Mouse (Mus musculus) testis, adult 2 months (tissue): Measurements from ENCODE around the gene Plekha7. TPM values are rescaled to one million over a fixed set of nuclear protein-coding genes. Genes with fewer than 3 reads are reported as not detected.

ENCODE experiments used
- H3K27ac ChIP-seq: fragments of 200-500 bp; 2 replicates; pipeline ENCODE4 v1.5.1; 2012; ENCODE audit warnings: low read depth, low read length; ENCODE audit not compliant: control insufficient read depth, insufficient read depth
- H3K27me3 ChIP-seq: fragments of 200-500 bp; 2 replicates; pipeline ENCODE4 v1.6.1; 2012; ENCODE audit warnings: mild to moderate bottlenecking, low read length, moderate library complexity; ENCODE audit not compliant: control insufficient read depth, insufficient read depth
- H3K36me3 ChIP-seq: fragments of 200-500 bp; 2 replicates; pipeline ENCODE4 v1.6.1; 2012; ENCODE audit warnings: mild to moderate bottlenecking, low read length; ENCODE audit not compliant: control insufficient read depth, insufficient read depth
- H3K4me1 ChIP-seq: fragments of 200-500 bp; 2 replicates; pipeline ENCODE4 v1.6.1; 2012; ENCODE audit warnings: low read length; ENCODE audit not compliant: control insufficient read depth, insufficient read depth
- H3K4me3 ChIP-seq: fragments of 200-500 bp; 2 replicates; pipeline ENCODE4 v1.5.1; 2012; ENCODE audit warnings: low read depth, mild to moderate bottlenecking, low read length, moderate library complexity, mixed read lengths; ENCODE audit not compliant: control insufficient read depth
- CTCF ChIP-seq: fragments of 200-500 bp; IDR thresholded peaks from 2 replicates; pipeline ENCODE4 v1.5.1; 2012; ENCODE audit warnings: low read depth, mild to moderate bottlenecking, inconsistent platforms, low read length, moderate library complexity; ENCODE audit not compliant: control insufficient read depth, insufficient read depth, insufficient replicate concordance
- POLR2A ChIP-seq: fragments of 200-500 bp; IDR thresholded peaks from 2 replicates; pipeline ENCODE4 v1.6.1; 2012; ENCODE audit warnings: low read depth, mild to moderate bottlenecking, inconsistent platforms, low read length, moderate library complexity; ENCODE audit not compliant: control insufficient read depth
- polyA plus RNA-seq: library from polyadenylated mRNA; depleted of rRNA; stranded (reverse); fragments of >200 nt; gene quantifications from 2 replicates; pipeline ENCODE4 v1.2.3, GENCODE M21; 2012

Plekha7 gene
- polyA plus RNA-seq, 1 experiment = 6.0 TPM

DNA sequence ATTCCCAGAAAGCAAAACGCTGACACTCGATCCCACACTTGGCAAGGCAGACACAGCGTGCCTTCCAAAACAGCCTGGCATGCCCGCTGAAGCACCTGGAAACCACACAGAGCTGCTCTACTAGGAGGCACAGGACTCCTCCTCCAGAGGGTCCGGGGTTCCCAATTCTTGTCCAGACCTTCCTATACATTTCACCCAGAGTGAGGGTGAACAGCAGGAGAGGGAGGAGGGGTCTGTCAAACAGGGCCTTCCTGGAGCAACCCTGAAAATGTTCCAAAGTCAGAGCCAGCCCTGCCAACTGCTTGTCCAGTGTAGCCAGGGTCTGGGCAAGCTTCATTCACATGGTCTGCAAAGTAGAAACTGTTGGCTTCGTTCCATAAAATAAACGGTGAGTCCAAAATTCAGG, 81.3 kb downstream of the Plekha7 start:
- TF ChIP-seq POLR2A (no peak), CTCF (no peak)
- no peak overlapping the region for H3K4me3 ChIP-seq

DNA sequence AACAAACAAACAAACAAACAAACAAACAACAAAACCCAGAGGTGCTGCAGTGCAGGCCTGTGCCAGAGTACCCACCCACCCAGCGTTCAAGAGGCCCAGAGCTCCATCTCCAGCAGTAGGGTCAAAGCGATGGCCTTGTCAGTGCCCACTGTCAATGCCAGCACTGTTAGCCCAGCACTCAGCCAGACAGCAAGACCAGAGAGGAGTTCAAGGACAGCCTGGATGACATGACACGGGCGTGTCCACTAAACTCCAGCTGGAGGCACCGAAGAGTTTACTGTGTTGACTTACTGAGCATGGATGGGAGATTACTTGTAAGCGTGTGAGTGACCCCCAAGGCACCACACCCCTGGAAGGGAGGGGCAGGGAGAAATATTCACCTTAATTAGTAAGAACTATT, 81.9 kb downstream of the Plekha7 start:
- Histone ChIP-seq H3K27ac (no peak overlapping the region), H3K4me1 (no peaks in the 10 kb centered on the region), H3K4me3 (no peak overlapping the region), H3K36me3 (no peaks in the 10 kb centered on the region), H3K27me3 (no peaks in the 10 kb centered on the region)
- TF ChIP-seq POLR2A (no peak), CTCF (no peak)

More for the DNA sequence above, 81.3 kb downstream of the Plekha7 start:
- H3K27me3 ChIP-seq = no peaks in the 10 kb centered on the region
- no peak overlapping the region for H3K27ac ChIP-seq
- no peaks in the 10 kb centered on the region for H3K4me1 ChIP-seq
- no peaks in the 10 kb centered on the region for H3K36me3 ChIP-seq

DNA sequence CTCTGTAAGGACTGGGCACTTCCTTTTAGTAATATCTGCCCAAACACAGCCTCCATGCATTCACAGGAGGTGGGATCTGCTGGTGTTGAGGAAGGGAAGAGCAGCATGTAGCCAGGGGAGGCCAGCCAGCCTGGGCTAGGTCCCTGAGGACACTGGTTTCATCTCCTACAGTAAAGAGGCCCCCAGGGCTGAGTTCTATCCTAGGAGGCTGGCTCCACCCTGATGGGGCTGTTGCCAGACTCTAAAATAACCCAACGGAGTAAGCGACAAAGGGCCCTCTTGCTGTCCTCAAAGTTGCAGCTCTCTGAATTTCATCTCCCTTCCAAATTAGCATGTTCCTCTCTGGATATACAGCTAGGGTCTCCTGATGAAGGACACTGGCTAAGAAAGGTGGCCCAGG, 83.6 kb downstream of the Plekha7 start:
- H3K27ac ChIP-seq = no peak overlapping the region
- no peaks in the 10 kb centered on the region for H3K36me3 ChIP-seq
- no peaks in the 10 kb centered on the region for H3K4me1 ChIP-seq
- no peaks in the 10 kb centered on the region for H3K27me3 ChIP-seq
- TF ChIP-seq POLR2A (no peak), CTCF (no peak)
- no peak overlapping the region for H3K4me3 ChIP-seq

DNA sequence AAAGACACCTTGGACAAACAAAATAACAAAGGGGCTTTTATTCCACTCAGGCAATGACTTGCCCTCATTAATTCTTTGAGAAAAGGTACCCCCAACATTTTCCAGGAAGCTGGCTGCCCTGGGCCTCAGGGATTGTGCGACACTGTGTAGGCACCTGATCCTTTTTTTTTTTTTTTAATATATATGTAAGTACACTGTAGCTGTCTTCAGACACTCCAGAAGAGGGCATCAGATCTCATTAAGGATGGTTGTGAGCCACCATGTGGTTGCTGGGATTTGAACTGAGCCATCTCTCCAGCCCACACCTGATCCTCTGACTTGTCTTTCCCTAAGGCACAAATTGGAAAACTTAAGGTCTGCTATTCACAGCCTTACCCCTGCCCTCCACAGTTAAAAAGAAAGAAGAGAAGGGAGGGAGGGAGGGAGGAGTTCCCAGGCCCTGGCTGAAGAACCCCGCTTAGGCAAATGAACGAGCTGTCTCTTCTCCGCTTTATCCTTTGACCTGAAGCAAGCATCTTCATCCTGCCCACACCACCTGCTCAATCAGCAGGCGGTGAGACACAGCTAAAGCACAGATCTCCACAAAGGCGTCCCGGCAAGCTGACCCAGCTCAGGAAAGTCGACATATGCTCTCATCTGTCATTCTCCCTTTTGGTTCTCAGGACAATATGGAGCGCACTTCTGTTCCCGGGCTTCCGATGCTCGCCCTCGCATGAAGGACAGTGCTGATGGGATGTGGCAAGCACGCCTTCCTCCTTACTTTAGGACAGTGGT, 85.0 kb downstream of the Plekha7 start:
- TF ChIP-seq CTCF (no peak), POLR2A (no peak)
- H3K4me3 ChIP-seq = no peak overlapping the region
- no peak overlapping the region for H3K27ac ChIP-seq
- no peaks in the 10 kb centered on the region for H3K4me1 ChIP-seq
- H3K27me3 ChIP-seq = no peaks in the 10 kb centered on the region
- no peaks in the 10 kb centered on the region for H3K36me3 ChIP-seq

DNA sequence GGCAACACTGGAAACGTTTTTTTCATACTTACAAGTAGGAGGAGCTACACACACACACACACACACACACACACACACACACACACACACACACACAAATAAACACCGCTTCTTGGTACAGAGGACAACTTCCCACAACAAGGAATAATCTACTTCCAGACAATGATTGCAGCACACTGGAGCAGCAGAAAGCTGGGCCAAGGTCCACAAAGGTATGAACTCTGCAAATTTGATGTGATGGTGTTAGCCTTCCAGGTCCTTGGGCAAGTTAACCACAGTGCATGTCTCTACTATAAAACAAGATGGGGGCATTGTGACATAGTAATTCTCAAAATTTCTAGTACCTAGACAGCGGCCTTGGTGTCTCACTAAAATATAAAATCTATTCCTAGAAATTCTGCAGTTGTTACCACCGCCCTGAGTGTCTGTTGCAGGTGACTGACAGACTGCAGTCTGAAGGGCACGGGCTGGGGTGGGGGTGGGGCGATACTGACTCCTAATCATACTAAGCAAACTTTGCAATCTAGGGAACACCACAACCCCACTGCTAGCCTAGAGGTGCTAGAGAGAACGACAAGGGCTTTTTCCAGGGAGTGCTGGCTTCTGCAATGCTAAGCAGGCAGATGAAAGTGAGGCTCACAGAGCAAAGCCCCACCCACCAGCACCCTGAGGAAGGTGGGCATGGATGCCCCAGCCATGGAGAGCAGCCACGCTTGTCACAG, 85.7 kb downstream of the Plekha7 start:
- H3K4me3 ChIP-seq = no peak overlapping the region
- H3K4me1 ChIP-seq = no peaks in the 10 kb centered on the region
- H3K27me3 ChIP-seq = no peaks in the 10 kb centered on the region
- H3K27ac ChIP-seq = no peak overlapping the region
- H3K36me3 ChIP-seq = no peaks in the 10 kb centered on the region
- no peak for TF ChIP-seq CTCF
- no peak for TF ChIP-seq POLR2A

GRCm38 (mm10) chr7:116221883-116222282, 86.3 kb downstream of the Plekha7 start:
- Histone ChIP-seq H3K27ac (no peak overlapping the region), H3K36me3 (no peaks in the 10 kb centered on the region), H3K27me3 (no peaks in the 10 kb centered on the region), H3K4me3 (no peak overlapping the region), H3K4me1 (no peaks in the 10 kb centered on the region)
- TF ChIP-seq POLR2A (no peak), CTCF (no peak)

DNA sequence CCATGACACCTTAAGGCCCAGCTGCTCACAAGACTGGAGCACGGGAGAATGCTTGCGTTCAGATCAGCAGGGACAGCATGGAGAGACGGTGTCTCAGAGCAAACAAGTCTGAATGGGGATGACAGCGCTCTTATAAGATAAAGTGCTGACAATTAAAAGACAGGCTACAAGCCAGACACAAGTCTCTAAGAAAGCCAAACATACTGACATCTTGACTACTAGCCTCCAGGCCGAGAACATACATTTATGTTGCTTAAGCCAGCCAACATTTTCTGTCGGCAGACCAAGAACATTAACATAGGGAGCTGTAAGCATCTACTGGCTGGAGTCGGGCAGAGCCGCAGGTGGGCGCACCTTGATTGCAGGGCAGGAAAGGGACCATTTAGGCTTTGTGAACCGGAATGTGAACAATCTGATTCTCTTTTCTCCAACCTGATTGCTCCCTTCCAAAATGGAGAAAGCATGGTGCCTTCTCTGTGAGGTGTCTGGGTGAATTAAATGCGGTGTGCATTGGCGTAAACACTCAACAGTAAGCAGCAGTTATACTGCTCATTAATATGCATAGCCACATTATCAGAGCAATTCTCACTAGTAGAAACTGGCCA, 88.0 kb downstream of the Plekha7 start:
- TF ChIP-seq POLR2A (no peak), CTCF (no peak)
- no peaks in the 10 kb centered on the region for H3K27me3 ChIP-seq

More for the DNA sequence above, 88.0 kb downstream of the Plekha7 start:
- no peaks in the 10 kb centered on the region for H3K4me1 ChIP-seq
- no peaks in the 10 kb centered on the region for H3K36me3 ChIP-seq
- H3K4me3 ChIP-seq = no peak overlapping the region
- no peak overlapping the region for H3K27ac ChIP-seq
